Mouse (Mus musculus): ENCODE results near the gene Acaa1a.

- 0 out of 2 replicates have a peak, but pooled peaks have one; percentile 45 for TF ChIP-seq EP300 (IDR thresholded peaks at IDR 0.05; ENCODE audit: insufficient read depth, low read depth, low read length)
- TF ChIP-seq POLR2A (IDR thresholded peaks at IDR 0.05; ENCODE audit: insufficient read depth, low read length) = no peak
These were observed 18.0 kb downstream of the Acaa1a start, which contains the start of gene Xylb for GRCm38 (mm10) chr9:119357331-119358057.
